Mouse (Mus musculus): Measurements from ENCODE around the gene Olfr1314.

Olfr1314 gene

GRCm38 (mm10) chr2:112096681-112097080 is at the start of gene Olfr1314:
Gene Olfr1314 (minus strand): TSS chr2:112096781.
- no peak for DNase-seq (ENCODE audit: extremely low spot score, low spot score)

GRCm38 (mm10) chr2:112140029-112140428 is 43.4 kb upstream of the Olfr1314 start, which contains the start of gene Olfr1317:
Gene Olfr1317 (plus strand): TSS chr2:112140329.
- DNase-seq (ENCODE audit: extremely low spot score, low spot score): no peak

GRCm38 (mm10) chr2:112134877-112135276 is 38.3 kb upstream of the Olfr1314 start, which contains the start of gene Olfr1316:
Gene Olfr1316 (minus strand): TSS chr2:112134977.
- no peak for DNase-seq (ENCODE audit: extremely low spot score, low spot score)

- no peak for DNase-seq (ENCODE audit: extremely low spot score, low spot score)
Measured at GRCm38 (mm10) chr2:112115340-112115739, 18.8 kb upstream of the Olfr1314 start, which contains the start of gene Olfr1315-ps1. Gene Olfr1315-ps1 (minus strand): TSS chr2:112115440.

GRCm38 (mm10) chr2:112077743-112078142 is 18.8 kb downstream of the Olfr1314 start, which contains the start of gene Olfr1313:
Gene Olfr1313 (minus strand): TSS chr2:112077843.
- DNase-seq (ENCODE audit: extremely low spot score, low spot score): no peak

- no peak for DNase-seq (ENCODE audit: extremely low spot score, low spot score)
Measured at GRCm38 (mm10) chr2:112050138-112050537, 46.4 kb downstream of the Olfr1314 start, which contains the start of gene Olfr1312. Gene Olfr1312 (minus strand): TSS chr2:112050238.

Measured in neural tube, embryonic 10.5 days (tissue).